Mouse (Mus musculus): Measurements from ENCODE around the gene Ubtd2.

DNA sequence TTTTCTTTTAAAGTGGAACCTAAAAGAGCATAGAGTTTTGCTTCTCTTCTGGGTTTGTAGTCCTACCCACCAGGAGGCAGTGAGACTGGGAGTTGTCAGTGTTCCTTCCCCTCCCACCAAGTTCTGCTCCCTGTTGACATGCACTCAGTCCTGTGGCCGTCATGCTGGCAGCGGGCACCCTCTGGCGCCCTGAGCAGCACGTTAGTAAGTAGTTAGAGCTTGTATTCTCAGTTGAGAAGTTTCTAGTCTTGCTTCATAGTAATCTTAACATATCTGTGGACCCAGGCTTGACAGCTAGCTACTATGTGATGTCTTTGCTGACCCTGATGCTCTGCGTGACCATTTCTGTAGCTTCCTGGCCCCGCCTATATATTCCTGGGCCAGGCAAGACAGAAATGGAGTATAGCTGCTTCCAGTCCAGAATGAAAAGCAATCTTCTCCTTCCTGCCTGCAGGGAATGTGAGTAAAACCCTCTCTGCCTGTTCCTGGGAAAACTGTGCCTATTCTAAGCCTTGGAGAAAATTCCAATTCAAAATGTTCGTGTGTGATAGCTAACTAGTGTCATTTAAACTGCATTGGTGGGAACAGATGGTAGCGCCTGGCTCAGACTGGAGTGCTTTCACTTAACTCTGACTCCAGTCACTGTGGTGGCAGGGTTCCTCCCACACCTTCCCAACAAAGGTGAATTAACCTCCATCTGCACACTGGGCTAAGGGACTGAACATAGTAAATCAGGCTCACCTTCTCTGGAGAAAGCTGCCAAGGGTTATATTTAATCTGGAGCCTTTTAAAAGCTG is 61.9 kb downstream of the Ubtd2 start:
- TF ChIP-seq CTCF (IDR thresholded peaks at IDR 0.05; ENCODE audit: insufficient read depth, low read depth, low read length): no peak
- TF ChIP-seq POLR2A (IDR thresholded peaks at IDR 0.05; ENCODE audit: insufficient read depth, low read depth, low read length): no peak
